Mouse (Mus musculus) myocyte (in vitro differentiated cells): Measurements from ENCODE around the gene Cmtm2a. TPM values are rescaled to one million over a fixed set of nuclear protein-coding genes. Genes with fewer than 3 reads are reported as not detected.

ENCODE experiments used
- H3K27me3 ChIP-seq: one replicate; pipeline ENCODE4 v1.6.1; 2011; ENCODE audit not compliant: control insufficient read depth, insufficient read depth, insufficient read length
- H3K36me3 ChIP-seq: one replicate; pipeline ENCODE4 v1.6.1; 2011; ENCODE audit not compliant: control insufficient read depth, insufficient read depth
- H3K4me2 ChIP-seq: one replicate; pipeline ENCODE4 v1.6.1; 2011; ENCODE audit warnings: low read depth, control low read depth
- H3K4me3 ChIP-seq: one replicate; pipeline ENCODE4 v1.5.1; 2011; ENCODE audit warnings: mild to moderate bottlenecking, control low read depth, moderate library complexity
- H3K79me2 ChIP-seq: one replicate; pipeline ENCODE4 v1.6.1; 2011; ENCODE audit not compliant: control insufficient read depth, insufficient read depth
- H3ac ChIP-seq: one replicate; pipeline ENCODE4 v1.6.1; 2011; ENCODE audit not compliant: control insufficient read depth, insufficient read length
- CEBPB ChIP-seq: IDR thresholded peaks from 2 replicates; pipeline ENCODE4 v1.6.1; 2011; ENCODE audit warnings: mild to moderate bottlenecking, moderate library complexity; ENCODE audit not compliant: poor library complexity, insufficient read depth, severe bottlenecking
- E2F4 ChIP-seq: IDR thresholded peaks from one replicate; pipeline ENCODE4 v1.6.1; 2011; ENCODE audit warnings: mild to moderate bottlenecking, control low read depth, moderate library complexity; ENCODE audit not compliant: insufficient read depth
- MAX ChIP-seq: IDR thresholded peaks from one replicate; pipeline ENCODE4 v1.6.1; 2011; ENCODE audit warnings: low read depth, mild to moderate bottlenecking, control low read depth
- MYOD1 ChIP-seq, 3 experiments: IDR thresholded peaks; one replicate each; pipeline ENCODE4 v1.6.1; 2011; ENCODE audit warnings: control low read depth in 2 of 3, low read depth in 2 of 3, mild to moderate bottlenecking in 2 of 3, moderate library complexity in 1 of 3; ENCODE audit not compliant: insufficient read length in 2 of 3, control insufficient read depth in 1 of 3
- MYOG ChIP-seq, 3 experiments: IDR thresholded peaks; one replicate each; pipeline ENCODE4 v1.6.1; 2011; ENCODE audit warnings: control low read depth in 2 of 3, low read depth in 2 of 3, mild to moderate bottlenecking in 2 of 3; ENCODE audit not compliant: insufficient read length in 2 of 3, control insufficient read depth in 1 of 3, insufficient read depth in 1 of 3
- POLR2A ChIP-seq: IDR thresholded peaks from one replicate; pipeline ENCODE4 v1.6.1; 2011; ENCODE audit warnings: low read depth, mild to moderate bottlenecking, control low read depth, moderate library complexity; ENCODE audit not compliant: insufficient read length
- POLR2AphosphoS2 ChIP-seq: IDR thresholded peaks from one replicate; pipeline ENCODE4 v1.6.1; 2011; ENCODE audit warnings: low read depth, control low read depth; ENCODE audit not compliant: insufficient read length
- REST ChIP-seq: IDR thresholded peaks from one replicate; pipeline ENCODE4 v1.6.1; 2011; ENCODE audit warnings: mild to moderate bottlenecking, control low read depth, moderate library complexity; ENCODE audit not compliant: insufficient read depth, insufficient read length
- SRF ChIP-seq: IDR thresholded peaks from one replicate; pipeline ENCODE4 v1.6.1; 2011; ENCODE audit warnings: low read depth; ENCODE audit not compliant: control insufficient read depth, insufficient read length
- TCF12 ChIP-seq: IDR thresholded peaks from one replicate; pipeline ENCODE4 v1.6.1; 2011; ENCODE audit warnings: mild to moderate bottlenecking, control low read depth; ENCODE audit not compliant: poor library complexity, insufficient read depth, severe bottlenecking
- TCF3 ChIP-seq: IDR thresholded peaks from one replicate; pipeline ENCODE4 v1.6.1; 2011; ENCODE audit warnings: low read depth, control low read depth; ENCODE audit not compliant: insufficient read length
- USF1 ChIP-seq: IDR thresholded peaks from one replicate; pipeline ENCODE4 v1.6.1; 2011; ENCODE audit warnings: low read depth, mild to moderate bottlenecking, control low read depth, moderate library complexity
- polyA plus RNA-seq: library from polyadenylated mRNA; unstranded; fragments of >200 nt; fragmentation: generic; extraction: Trizol; gene quantifications from one replicate; pipeline ENCODE4 v1.2.1, GENCODE M21; 2012; ENCODE audit warnings: missing spikeins

The Cmtm2a gene
- polyA plus RNA-seq, 1 experiment = not detected

GRCm38 (mm10) chr8:104239418-104239861 lies 53.5 kb downstream of the Cmtm2a start:
- Histone ChIP-seq H3K27me3 (no peaks in the 10 kb centered on the region), H3K4me3 (no peak overlapping the region), H3K36me3 (peaks cover 23% of the 10 kb centered on the region), H3ac (no peak overlapping the region), H3K4me2 (no peak overlapping the region), H3K79me2 (no peaks in the 10 kb centered on the region)
- TF ChIP-seq MYOD1 (IDR thresholded peaks at IDR 0.05; ENCODE audit: control insufficient read depth in 1 of 3, insufficient read length in 2 of 3, low read depth in 2 of 3) = no peak
- TF ChIP-seq MYOG (IDR thresholded peaks at IDR 0.05; ENCODE audit: control insufficient read depth in 1 of 3, insufficient read depth in 1 of 3, insufficient read length in 2 of 3, low read depth in 2 of 3) = no peak
- TF ChIP-seq SRF = no peak
- no peak for TF ChIP-seq CEBPB

DNA sequence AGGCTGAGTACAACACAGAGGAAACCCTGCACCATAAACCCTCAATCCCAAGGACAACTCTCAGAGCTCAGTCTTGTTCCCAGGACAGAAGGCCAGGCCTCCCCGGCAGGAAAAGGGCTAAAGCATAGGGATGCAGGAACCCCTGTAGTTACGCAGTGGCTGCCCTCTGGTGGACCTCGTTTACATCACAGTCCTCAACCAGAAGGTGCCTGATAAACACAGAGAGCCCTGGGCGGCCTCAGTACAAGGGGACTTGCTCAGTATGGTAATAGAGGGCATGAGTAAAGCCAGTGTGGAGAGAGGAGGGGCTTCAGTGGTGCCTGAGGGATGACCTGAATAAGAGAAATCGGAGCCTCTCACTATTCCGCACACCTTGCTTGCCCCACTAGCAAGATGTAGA lies 58.4 kb downstream of the Cmtm2a start:
- no peak for TF ChIP-seq CEBPB
- TF ChIP-seq MYOG (IDR thresholded peaks at IDR 0.05; ENCODE audit: control insufficient read depth in 1 of 3, insufficient read depth in 1 of 3, insufficient read length in 2 of 3, low read depth in 2 of 3) = no peak
- no peak for TF ChIP-seq POLR2AphosphoS2
- TF ChIP-seq MYOD1 (IDR thresholded peaks at IDR 0.05; ENCODE audit: control insufficient read depth in 1 of 3, insufficient read length in 2 of 3, low read depth in 2 of 3) = no peak
- TF ChIP-seq POLR2A = no peak
- no peak for TF ChIP-seq E2F4
- TF ChIP-seq TCF12 = no peak
- no peak for TF ChIP-seq SRF
- TF ChIP-seq USF1 = no peak
- no peak for TF ChIP-seq TCF3
- TF ChIP-seq MAX = no peak
- TF ChIP-seq REST = no peak
- Histone ChIP-seq H3K36me3 (peaks cover 28% of the 10 kb centered on the region), H3K4me2 (no peak overlapping the region), H3K79me2 (no peaks in the 10 kb centered on the region), H3ac (no peak overlapping the region), H3K27me3 (no peaks in the 10 kb centered on the region), H3K4me3 (no peak overlapping the region)

DNA sequence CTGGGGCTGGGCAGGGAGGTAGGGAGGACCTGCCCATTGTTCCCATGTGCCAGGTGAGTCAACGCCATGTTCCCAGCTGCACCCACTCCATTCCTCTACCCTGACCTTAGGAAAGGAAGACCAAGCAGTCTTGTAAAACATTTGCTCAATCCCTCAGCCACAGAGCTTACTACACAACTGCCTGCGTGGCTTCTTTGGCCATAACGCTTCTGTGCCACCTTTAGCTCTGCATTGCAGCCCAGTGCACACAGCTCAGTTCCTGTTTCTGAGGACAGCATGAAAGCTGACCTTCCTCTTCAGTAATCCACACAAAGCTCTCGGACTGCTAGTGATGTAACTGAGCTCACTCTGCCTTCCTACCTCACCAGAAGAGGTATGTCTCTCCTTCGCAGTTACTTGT lies 60.1 kb downstream of the Cmtm2a start:
- TF ChIP-seq E2F4 (no peak), REST (no peak), USF1 (no peak), POLR2A (no peak), MYOD1 (IDR thresholded peaks at IDR 0.05; ENCODE audit: control insufficient read depth in 1 of 3, insufficient read length in 2 of 3, low read depth in 2 of 3) (no peak), MAX (no peak), POLR2AphosphoS2 (no peak), SRF (no peak), MYOG (IDR thresholded peaks at IDR 0.05; ENCODE audit: control insufficient read depth in 1 of 3, insufficient read depth in 1 of 3, insufficient read length in 2 of 3, low read depth in 2 of 3) (no peak), TCF12 (no peak), TCF3 (no peak), CEBPB (no peak)
- H3K4me3 ChIP-seq = no peak overlapping the region
- peaks cover 26% of the 10 kb centered on the region for H3K36me3 ChIP-seq
- H3K79me2 ChIP-seq = no peaks in the 10 kb centered on the region
- no peak overlapping the region for H3ac ChIP-seq
- H3K27me3 ChIP-seq = no peaks in the 10 kb centered on the region
- no peak overlapping the region for H3K4me2 ChIP-seq

- H3K36me3 ChIP-seq = peaks cover 21% of the 10 kb centered on the region
- H3K4me2 ChIP-seq = no peak overlapping the region
- H3K27me3 ChIP-seq = no peaks in the 10 kb centered on the region
- TF ChIP-seq E2F4 (no peak), MYOD1 (IDR thresholded peaks at IDR 0.05; ENCODE audit: control insufficient read depth in 1 of 3, insufficient read length in 2 of 3, low read depth in 2 of 3) (no peak), USF1 (no peak), REST (no peak), POLR2AphosphoS2 (no peak), TCF3 (no peak), CEBPB (no peak), POLR2A (no peak), MAX (no peak), SRF (no peak), TCF12 (no peak), MYOG (IDR thresholded peaks at IDR 0.05; ENCODE audit: control insufficient read depth in 1 of 3, insufficient read depth in 1 of 3, insufficient read length in 2 of 3, low read depth in 2 of 3) (no peak)
- no peaks in the 10 kb centered on the region for H3K79me2 ChIP-seq
- H3K4me3 ChIP-seq = no peak overlapping the region
- H3ac ChIP-seq = no peak overlapping the region
Observed at GRCm38 (mm10) chr8:104232039-104232438, 60.9 kb downstream of the Cmtm2a start.

Other genes with a start within 250 kb of the Cmtm2a start
- 0.11 TPM for gene Cdh5, start 191.6 kb downstream of the Cmtm2a start, polyA plus RNA-seq
- 0.34 TPM for gene Bean1, start 122.7 kb downstream of the Cmtm2a start, polyA plus RNA-seq
- 10.3 TPM for gene Tk2, start 44.6 kb downstream of the Cmtm2a start, polyA plus RNA-seq
- 12.2 TPM for gene Cklf, start 42.3 kb downstream of the Cmtm2a start, polyA plus RNA-seq
- not detected for gene Gm45711, start 16.9 kb upstream of the Cmtm2a start, polyA plus RNA-seq
- gene Cmtm1, start 17.0 kb upstream of the Cmtm2a start, polyA plus RNA-seq = not detected
- not detected for gene Gm11020, start 28.4 kb upstream of the Cmtm2a start, polyA plus RNA-seq
- not detected for gene Cmtm2b, start 29.0 kb upstream of the Cmtm2a start, polyA plus RNA-seq
- 28.6 TPM for gene Cmtm3, start 46.2 kb upstream of the Cmtm2a start, polyA plus RNA-seq
- 5.5 TPM for gene Cmtm4, start 102.6 kb upstream of the Cmtm2a start, polyA plus RNA-seq
- gene Dync1li2, start 149.9 kb upstream of the Cmtm2a start, polyA plus RNA-seq = 45.0 TPM
- not detected for gene Terb1, start 216.7 kb upstream of the Cmtm2a start, polyA plus RNA-seq
- gene Nae1, start 241.5 kb upstream of the Cmtm2a start, polyA plus RNA-seq = 15.4 TPM
- 0.64 TPM for gene Car7, start 241.5 kb upstream of the Cmtm2a start, polyA plus RNA-seq